ENCODE assay signal across 12 mouse cellular contexts in genomic region chr9:43262811-43263550, GRCm38 (mm10). TPM values are rescaled to one million over a fixed set of nuclear protein-coding genes. Genes with fewer than 3 reads are reported as not detected.
DNase-seq lines count a peak whose midpoint lies in the region; ATAC-seq lines count a peak whose summit lies in the region.
"Had no signal": no experiment of that assay in that cellular context is flagged by ENCODE, and none has a peak within 500 bp of the region (broad histone marks: within the 10 kb centered on the region; RNA-seq: fewer than 3 reads in every experiment).

No protein-coding gene starts in this region.

- ATAC-seq in forebrain, embryonic 14.5 days: no peak
- no peak for ATAC-seq in forebrain, embryonic 15.5 days (replicated peaks)
- no peak for ATAC-seq in neural tube, embryonic 13.5 days (ENCODE audit: low read depth)
- ATAC-seq in limb, embryonic 11.5 days (ENCODE audit: insufficient number of reproducible peaks, low FRiP score, low TSS enrichment, low read depth): no peak

- peak; percentile 43 for DNase-seq in forebrain, embryonic 14.5 days (ENCODE audit: low spot score)
- DNase-seq in neural tube, embryonic 10.5 days (ENCODE audit: extremely low spot score, low spot score): no peak
- DNase-seq in limb, embryonic 11.5 days (ENCODE audit: low spot score): no peak
- no peak for DNase-seq in cerebellum, postnatal 25 days
- no peak for DNase-seq in left cerebral cortex, postnatal 25 days (ENCODE audit: low spot score in 2 of 2)
- no peak for DNase-seq in B cell, adult 2 months
- DNase-seq: cerebellum, adult 11-12 months had no signal

- intact Hi-C loops in left cerebral cortex, postnatal 25 days (cut with DNase I): no loop called here

- H3K9me3 ChIP-seq in forebrain, embryonic 14.5 days (replicated peaks; ENCODE audit: control insufficient read depth, low read length): no peaks in the 10 kb centered on the region
- H3K9me3 ChIP-seq in forebrain, embryonic 15.5 days: no peaks in the 10 kb centered on the region
- no peaks in the 10 kb centered on the region for H3K9me3 ChIP-seq in neural tube, embryonic 13.5 days
- H3K9me3 ChIP-seq in limb, embryonic 11.5 days (ENCODE audit: control insufficient read depth, low read length): no peaks in the 10 kb centered on the region
- H3K9me3 ChIP-seq: hindbrain, embryonic 15.5 days; neural tube, embryonic 12.5 days had no signal

- H3K27me3 ChIP-seq in forebrain, embryonic 14.5 days (replicated peaks; ENCODE audit: control insufficient read depth, insufficient read depth, low read length): no peaks in the 10 kb centered on the region
- no peaks in the 10 kb centered on the region for H3K27me3 ChIP-seq in forebrain, embryonic 15.5 days
- H3K27me3 ChIP-seq in neural tube, embryonic 13.5 days: 0 out of 2 replicates have a peak, but pooled peaks cover 22% of the 10 kb centered on the region
- no peaks in the 10 kb centered on the region for H3K27me3 ChIP-seq in limb, embryonic 11.5 days (ENCODE audit: control insufficient read depth, insufficient read depth, low read length)
- H3K27me3 ChIP-seq: hindbrain, embryonic 15.5 days; neural tube, embryonic 12.5 days had no signal

- no peak overlapping the region for H3K9ac ChIP-seq in forebrain, embryonic 14.5 days (ENCODE audit: low read length)
- H3K9ac ChIP-seq in forebrain, embryonic 15.5 days (replicated peaks): no peak overlapping the region
- no peak overlapping the region for H3K9ac ChIP-seq in neural tube, embryonic 13.5 days
- no peak overlapping the region for H3K9ac ChIP-seq in limb, embryonic 11.5 days (ENCODE audit: low read length)
- H3K9ac ChIP-seq: hindbrain, embryonic 15.5 days; neural tube, embryonic 12.5 days had no signal

- WGBS in forebrain, embryonic 14.5 days: 55% methylated on average over 9 of the region's 9 CpGs
- whole genome bisulfite sequencing in forebrain, embryonic 15.5 days: 55% methylated on average over 9 of the region's 9 CpGs
- WGBS in neural tube, embryonic 13.5 days: 75% methylated on average over 9 of the region's 9 CpGs
- 50% methylated on average over 9 of the region's 9 CpGs for WGBS in limb, embryonic 11.5 days

- H3K4me3 ChIP-seq in forebrain, embryonic 14.5 days (ENCODE audit: low read depth, low read length): no peak overlapping the region
- no peak overlapping the region for H3K4me3 ChIP-seq in forebrain, embryonic 15.5 days
- H3K4me3 ChIP-seq in neural tube, embryonic 13.5 days: no peak overlapping the region
- H3K4me3 ChIP-seq in limb, embryonic 11.5 days (ENCODE audit: low read depth, low read length): no peak overlapping the region
- H3K4me3 ChIP-seq: hindbrain, embryonic 15.5 days; neural tube, embryonic 12.5 days had no signal

- H3K4me1 ChIP-seq in forebrain, embryonic 14.5 days (ENCODE audit: control insufficient read depth, insufficient read depth, low read length): 0 out of 2 replicates have a peak, but pooled peaks cover 3% of the 10 kb centered on the region
- H3K4me1 ChIP-seq in forebrain, embryonic 15.5 days: peaks cover 5% of the 10 kb centered on the region; the same call in 1 of the 2 replicates
- H3K4me1 ChIP-seq in neural tube, embryonic 13.5 days (replicated peaks): peaks cover 14% of the 10 kb centered on the region; the same call in 1 of the 2 replicates
- H3K4me1 ChIP-seq in limb, embryonic 11.5 days (ENCODE audit: control insufficient read depth, insufficient read depth, low read length): peaks cover 40% of the 10 kb centered on the region
- H3K4me1 ChIP-seq: hindbrain, embryonic 15.5 days had no signal

- no peak overlapping the region for H3K4me2 ChIP-seq in forebrain, embryonic 14.5 days (ENCODE audit: low read length)
- H3K4me2 ChIP-seq in forebrain, embryonic 15.5 days (replicated peaks): no peak overlapping the region
- H3K4me2 ChIP-seq in neural tube, embryonic 13.5 days: no peak overlapping the region
- no peak overlapping the region for H3K4me2 ChIP-seq in limb, embryonic 11.5 days (ENCODE audit: low read depth, severe bottlenecking)
- H3K4me2 ChIP-seq: hindbrain, embryonic 15.5 days; neural tube, embryonic 12.5 days had no signal

- H3K36me3 ChIP-seq in forebrain, embryonic 14.5 days (ENCODE audit: control insufficient read depth, insufficient read depth, low read length): no peaks in the 10 kb centered on the region
- H3K36me3 ChIP-seq in forebrain, embryonic 15.5 days: no peaks in the 10 kb centered on the region
- no peaks in the 10 kb centered on the region for H3K36me3 ChIP-seq in neural tube, embryonic 13.5 days
- H3K36me3 ChIP-seq in limb, embryonic 11.5 days (ENCODE audit: control insufficient read depth, insufficient read depth, low read length): no peaks in the 10 kb centered on the region
- H3K36me3 ChIP-seq: hindbrain, embryonic 15.5 days; neural tube, embryonic 12.5 days had no signal

- H3K27ac ChIP-seq in forebrain, embryonic 14.5 days (ENCODE audit: low read depth, low read length): no peak overlapping the region
- no peak overlapping the region for H3K27ac ChIP-seq in forebrain, embryonic 15.5 days (replicated peaks)
- H3K27ac ChIP-seq in neural tube, embryonic 13.5 days (replicated peaks): peak overlapping the region; percentile 34; the same call in 1 of the 2 replicates
- H3K27ac ChIP-seq in limb, embryonic 11.5 days (replicated peaks; ENCODE audit: low read depth, low read length): peak overlapping the region; percentile 96
- H3K27ac ChIP-seq: hindbrain, embryonic 15.5 days; macrophage; neural tube, embryonic 12.5 days had no signal

RNA-seq across cellular contexts. Expression of gene Oaf, which starts 23.3 kb away (rescaled TPM):
- 7.0 and 10.3 TPM in 2 replicates for polyA plus RNA-seq in forebrain, embryonic 14.5 days (2014; fragmentation: Nextera tagmentation; extraction: Ambion mirVana)
- polyA plus RNA-seq in forebrain, embryonic 15.5 days (2015; fragmentation: Nextera tagmentation; extraction: Ambion mirVana): 6.6 and 6.9 TPM in 2 replicates
- 17.3 and 21.1 TPM in 2 replicates for polyA plus RNA-seq in neural tube, embryonic 13.5 days (2015; fragmentation: Nextera tagmentation; extraction: Ambion mirVana)
- 96.4 and 108 TPM in 2 replicates for polyA plus RNA-seq in limb, embryonic 11.5 days (2014; fragmentation: Nextera tagmentation; extraction: Ambion mirVana)
- total RNA-seq in left cerebral cortex, postnatal 25 days (2021): 10 to 100 TPM; 12.6 to 13.2 TPM

RNA-seq across cellular contexts. Expression of gene Trim29, which starts 47.7 kb away (rescaled TPM):
- not detected in 2 replicates for polyA plus RNA-seq in forebrain, embryonic 14.5 days (2014; fragmentation: Nextera tagmentation; extraction: Ambion mirVana)
- polyA plus RNA-seq in forebrain, embryonic 15.5 days (2015; fragmentation: Nextera tagmentation; extraction: Ambion mirVana): 0.06 TPM in 1 of 2 replicates, not detected in the other
- polyA plus RNA-seq in neural tube, embryonic 13.5 days (2015; fragmentation: Nextera tagmentation; extraction: Ambion mirVana): 0.34 and 0.38 TPM in 2 replicates
- polyA plus RNA-seq in limb, embryonic 11.5 days (2014; fragmentation: Nextera tagmentation; extraction: Ambion mirVana): 4.9 and 6.0 TPM in 2 replicates
- under 1 TPM in 1 of 2 experiments, not detected in 1; 0.16 TPM for total RNA-seq in left cerebral cortex, postnatal 25 days (2021)
- polyA plus RNA-seq: hindbrain, embryonic 15.5 days had no signal

RNA-seq across cellular contexts. Expression of gene Pou2f3, which starts 52.8 kb away (rescaled TPM):
- not detected in 2 replicates for polyA plus RNA-seq in forebrain, embryonic 14.5 days (2014; fragmentation: Nextera tagmentation; extraction: Ambion mirVana)
- not detected in 2 replicates for polyA plus RNA-seq in forebrain, embryonic 15.5 days (2015; fragmentation: Nextera tagmentation; extraction: Ambion mirVana)
- polyA plus RNA-seq in neural tube, embryonic 13.5 days (2015; fragmentation: Nextera tagmentation; extraction: Ambion mirVana): not detected in 2 replicates
- not detected in 2 replicates for polyA plus RNA-seq in limb, embryonic 11.5 days (2014; fragmentation: Nextera tagmentation; extraction: Ambion mirVana)
- under 1 TPM in 1 of 2 experiments, not detected in 1; 0.30 TPM for total RNA-seq in left cerebral cortex, postnatal 25 days (2021)
- polyA plus RNA-seq: macrophage; neural tube, embryonic 12.5 days had no signal

Comparison
In these comparisons a context has a peak if more than half of its experiments do, and no peak if none do; other contexts are left out.
1. H3K27ac ChIP-seq: peak in neural tube, embryonic 13.5 days (single experiment) and limb, embryonic 11.5 days (single experiment); none in forebrain, embryonic 14.5 days (single experiment) and forebrain, embryonic 15.5 days (single experiment).